Mouse (Mus musculus): ENCODE measurements around the gene Ppfibp2. TPM values are rescaled to one million over a fixed set of nuclear protein-coding genes. Genes with fewer than 3 reads are reported as not detected.
A peak's percentile ranks its signal among the peaks of the same experiment; 100 is the strongest.

The Ppfibp2 gene
- polyA plus RNA-seq, 1 experiment from 2014 or later: 4.3 TPM

- Histone ChIP-seq H3K4me3 (replicated peaks) (no peak within 1 kb of the TSS), H3K4me1 (replicated peaks) (no peaks in the 10 kb centered on the region), H3K9ac (no peak within 1 kb of the TSS), H3K9me3 (replicated peaks) (no peaks in the 10 kb centered on the region), H3K36me3 (replicated peaks) (no peaks in the 10 kb centered on the region), H3K27me3 (no peaks in the 10 kb centered on the region), H3K4me2 (peak within 1 kb of the TSS; percentile 20; the same call in 1 of the 2 replicates), H3K27ac (replicated peaks) (no peak within 1 kb of the TSS)
- WGBS (ENCODE audit: insufficient replicate concordance): 9% methylated on average over 23 of the region's 23 CpGs
- ATAC-seq (ENCODE audit: insufficient read depth): 0 out of 2 replicates have a peak, but pooled peaks have one; percentile 22
Measured at GRCm38 (mm10) chr7:107757308-107758151, 162.5 kb downstream of the Ppfibp2 start, which contains the start of gene Cyb5r2. TSS of gene Cyb5r2 (minus strand) at chr7:107758032.

DNA sequence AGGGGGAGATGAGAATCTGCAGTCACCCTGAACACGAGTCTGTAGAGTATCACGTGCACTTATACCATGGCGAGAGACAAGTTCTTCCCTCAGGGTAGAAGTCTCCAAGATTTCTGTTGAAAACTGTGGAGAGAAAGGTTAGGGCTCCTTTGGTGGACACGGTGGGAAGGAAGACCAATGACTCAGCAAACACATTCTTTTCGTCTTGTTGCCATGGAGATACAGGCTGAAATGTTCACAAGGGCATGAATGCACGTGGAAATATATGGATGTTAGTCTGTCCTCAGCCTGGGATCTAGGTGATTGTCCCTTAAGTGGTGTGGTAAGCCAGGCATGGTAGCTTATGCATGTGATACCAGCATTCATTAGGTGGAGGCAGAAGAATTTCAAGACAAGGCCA, 175.8 kb downstream of the Ppfibp2 start:
- Histone ChIP-seq H3K27ac (replicated peaks) (no peak overlapping the region), H3K4me2 (no peak overlapping the region), H3K4me3 (replicated peaks) (no peak overlapping the region), H3K4me1 (replicated peaks) (no peaks in the 10 kb centered on the region), H3K36me3 (replicated peaks) (no peaks in the 10 kb centered on the region), H3K9ac (no peak overlapping the region), H3K27me3 (no peaks in the 10 kb centered on the region), H3K9me3 (replicated peaks) (no peaks in the 10 kb centered on the region)
- WGBS (ENCODE audit: insufficient replicate concordance): 45% methylated on average over 6 of the region's 6 CpGs
- ATAC-seq (ENCODE audit: insufficient read depth): no peak

DNA sequence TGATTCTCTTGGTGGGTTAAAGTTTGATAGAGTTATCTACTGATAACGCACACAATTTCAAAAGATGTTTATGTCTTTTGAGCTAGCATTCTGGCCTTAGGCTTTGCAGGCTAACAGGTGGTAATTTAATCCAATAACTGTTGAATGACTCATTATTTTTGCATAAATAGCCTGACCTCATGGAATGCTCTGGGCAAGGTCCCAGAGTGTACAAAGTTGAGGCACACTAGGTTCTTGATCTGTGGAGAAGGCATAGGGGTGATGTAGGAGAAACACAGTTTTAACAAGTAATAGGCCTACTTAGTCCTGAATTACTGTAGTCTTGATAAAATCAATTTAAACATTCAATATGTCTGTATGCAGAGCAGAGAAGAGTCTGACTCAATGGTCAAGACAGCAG, 183.2 kb downstream of the Ppfibp2 start:
- H3K4me2 ChIP-seq: no peak overlapping the region
- WGBS (ENCODE audit: insufficient replicate concordance): 56% methylated on average over 1 of the region's 1 CpGs
- ATAC-seq (ENCODE audit: insufficient read depth): no peak

DNA sequence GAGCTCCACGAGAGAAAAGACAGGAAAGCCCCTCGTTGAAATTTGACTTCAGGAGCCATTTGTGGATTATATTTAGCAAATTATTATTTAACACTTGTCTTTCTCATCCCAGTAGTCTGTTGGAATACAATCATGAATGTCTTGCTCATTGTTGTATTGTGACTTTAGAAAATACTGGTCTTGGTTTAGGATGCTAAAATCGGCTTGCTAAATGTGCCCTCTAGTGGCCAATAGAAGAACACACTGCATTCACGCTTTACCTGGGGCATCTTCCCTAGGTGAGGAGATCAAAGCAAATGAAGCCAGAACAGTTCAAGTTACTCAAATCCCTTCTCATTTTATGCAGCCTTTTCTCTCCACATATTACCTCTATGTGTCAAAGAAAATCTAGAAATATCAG, 184.6 kb downstream of the Ppfibp2 start:
- H3K27me3 ChIP-seq: no peaks in the 10 kb centered on the region
- H3K4me1 ChIP-seq (replicated peaks): no peaks in the 10 kb centered on the region
- H3K9ac ChIP-seq: no peak overlapping the region
- no peak overlapping the region for H3K4me3 ChIP-seq (replicated peaks)
- WGBS (ENCODE audit: insufficient replicate concordance): 32% methylated on average over 4 of the region's 4 CpGs
- ATAC-seq (ENCODE audit: insufficient read depth): no peak
- H3K4me2 ChIP-seq: no peak overlapping the region
- H3K36me3 ChIP-seq (replicated peaks): no peaks in the 10 kb centered on the region
- H3K9me3 ChIP-seq (replicated peaks): no peaks in the 10 kb centered on the region
- no peak overlapping the region for H3K27ac ChIP-seq (replicated peaks)

More for the DNA sequence above, 183.2 kb downstream of the Ppfibp2 start:
- H3K4me1 ChIP-seq (replicated peaks): no peaks in the 10 kb centered on the region
- no peak overlapping the region for H3K9ac ChIP-seq
- no peak overlapping the region for H3K4me3 ChIP-seq (replicated peaks)
- H3K36me3 ChIP-seq (replicated peaks): no peaks in the 10 kb centered on the region
- H3K27me3 ChIP-seq: no peaks in the 10 kb centered on the region
- no peak overlapping the region for H3K27ac ChIP-seq (replicated peaks)
- H3K9me3 ChIP-seq (replicated peaks): no peaks in the 10 kb centered on the region

DNA sequence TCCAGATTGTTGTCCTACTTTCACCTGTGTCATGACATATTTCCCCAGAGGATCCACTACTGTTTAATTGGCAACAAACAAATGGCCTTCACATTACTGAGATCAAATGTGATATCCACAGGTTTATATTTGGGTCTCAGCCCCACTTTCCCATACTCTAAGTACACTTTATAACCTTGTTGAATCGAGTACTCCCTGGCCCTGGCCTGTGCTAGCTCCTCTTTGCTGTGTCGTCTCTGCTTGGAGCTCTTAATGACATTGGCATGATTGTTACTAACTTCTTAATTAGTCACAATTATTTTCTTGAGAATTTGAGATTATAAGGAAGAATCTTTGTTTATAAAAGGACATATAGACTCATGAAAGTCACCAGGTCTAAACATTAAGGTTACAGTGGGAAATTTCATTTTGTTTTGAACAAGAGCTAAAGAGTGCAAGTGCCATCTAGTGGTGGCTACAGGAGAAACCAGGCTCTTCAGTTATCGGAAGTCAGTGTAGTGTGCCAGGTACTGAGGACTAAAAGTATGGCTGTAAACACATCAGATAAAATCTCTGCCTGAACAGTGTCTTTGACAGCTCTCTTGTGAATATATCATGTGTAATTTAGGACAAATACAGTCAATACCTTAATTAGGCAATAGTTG, 193.1 kb downstream of the Ppfibp2 start:
- H3K4me2 ChIP-seq: no peak overlapping the region
- 36% methylated on average over 3 of the region's 3 CpGs for whole genome bisulfite sequencing (ENCODE audit: insufficient replicate concordance)
- no peak overlapping the region for H3K9ac ChIP-seq
- no peaks in the 10 kb centered on the region for H3K4me1 ChIP-seq (replicated peaks)
- H3K27me3 ChIP-seq: no peaks in the 10 kb centered on the region
- no peaks in the 10 kb centered on the region for H3K9me3 ChIP-seq (replicated peaks)
- H3K4me3 ChIP-seq (replicated peaks): no peak overlapping the region
- no peaks in the 10 kb centered on the region for H3K36me3 ChIP-seq (replicated peaks)
- ATAC-seq (ENCODE audit: insufficient read depth): no peak
- no peak overlapping the region for H3K27ac ChIP-seq (replicated peaks)

GRCm38 (mm10) chr7:107796500-107796899, 201.5 kb downstream of the Ppfibp2 start:
- WGBS (ENCODE audit: insufficient replicate concordance): 55% methylated on average over 2 of the region's 2 CpGs
- no peak for ATAC-seq (ENCODE audit: insufficient read depth)
- no peak overlapping the region for H3K9ac ChIP-seq

More at GRCm38 (mm10) chr7:107796500-107796899, 201.5 kb downstream of the Ppfibp2 start:
- Histone ChIP-seq H3K4me1 (replicated peaks) (no peaks in the 10 kb centered on the region), H3K27ac (replicated peaks) (no peak overlapping the region), H3K9me3 (replicated peaks) (no peaks in the 10 kb centered on the region), H3K4me2 (no peak overlapping the region), H3K36me3 (replicated peaks) (no peaks in the 10 kb centered on the region), H3K27me3 (no peaks in the 10 kb centered on the region), H3K4me3 (replicated peaks) (no peak overlapping the region)

Other genes with a start within 250 kb of the Ppfibp2 start
- gene Syt9, start 224.5 kb upstream of the Ppfibp2 start, polyA plus RNA-seq (2015; fragmentation: Nextera tagmentation; extraction: Ambion mirVana): 0.15 and 0.20 TPM in 2 replicates
- 1.2 and 1.5 TPM in 2 replicates for gene Olfml1, start 27.8 kb upstream of the Ppfibp2 start, polyA plus RNA-seq (2015; fragmentation: Nextera tagmentation; extraction: Ambion mirVana)
- gene 5330417H12Rik, start 30.0 kb downstream of the Ppfibp2 start, polyA plus RNA-seq (2015; fragmentation: Nextera tagmentation; extraction: Ambion mirVana): not detected in 2 replicates
- gene Cyb5r2, start 162.8 kb downstream of the Ppfibp2 start, polyA plus RNA-seq (2015; fragmentation: Nextera tagmentation; extraction: Ambion mirVana): not detected in 2 replicates
- not detected in 2 replicates for gene Ovch2, start 206.0 kb downstream of the Ppfibp2 start, polyA plus RNA-seq (2015; fragmentation: Nextera tagmentation; extraction: Ambion mirVana)
- not detected in 2 replicates for gene Olfr467, start 217.1 kb downstream of the Ppfibp2 start, polyA plus RNA-seq (2015; fragmentation: Nextera tagmentation; extraction: Ambion mirVana)
- not detected in 2 replicates for gene Olfr469, start 230.3 kb downstream of the Ppfibp2 start, polyA plus RNA-seq (2015; fragmentation: Nextera tagmentation; extraction: Ambion mirVana)